Mouse (Mus musculus) embryonic facial prominence, embryonic 13.5 days (tissue): ENCODE measurements around the gene Slc16a7. TPM values are rescaled to one million over a fixed set of nuclear protein-coding genes. Genes with fewer than 3 reads are reported as not detected.

Experiments
- ATAC-seq: fragments of 200-750 bp; cut with Nextera tagmentation; 2 replicates; pipeline ENCODE4 v1.8.0; 2017; ENCODE audit warnings: low read depth; ENCODE audit not compliant: insufficient number of reproducible peaks, insufficient read depth, low FRiP score, low TSS enrichment
- H3K27ac ChIP-seq: fragments of 300-500 bp; sonication (generic); 2 replicates; pipeline ENCODE4 v1.5.1; 2015; ENCODE audit warnings: moderate library complexity, mild to moderate bottlenecking, inconsistent platforms
- H3K27me3 ChIP-seq: fragments of 300-500 bp; sonication (generic); 2 replicates; pipeline ENCODE4 v1.6.1; 2015; ENCODE audit warnings: mild to moderate bottlenecking, inconsistent platforms
- H3K36me3 ChIP-seq: fragments of 300-500 bp; sonication (generic); 2 replicates; pipeline ENCODE4 v1.6.1; 2015; ENCODE audit warnings: mild to moderate bottlenecking, inconsistent platforms
- H3K4me1 ChIP-seq: fragments of 300-500 bp; sonication (generic); 2 replicates; pipeline ENCODE4 v1.6.1; 2015; ENCODE audit warnings: inconsistent platforms
- H3K4me2 ChIP-seq: fragments of 300-500 bp; sonication (generic); 2 replicates; pipeline ENCODE4 v1.6.1; 2015; ENCODE audit warnings: moderate library complexity, mild to moderate bottlenecking, inconsistent platforms
- H3K4me3 ChIP-seq: fragments of 300-500 bp; sonication (generic); 2 replicates; pipeline ENCODE4 v1.5.1; 2015; ENCODE audit warnings: mild to moderate bottlenecking, inconsistent platforms
- H3K9ac ChIP-seq: fragments of 300-500 bp; sonication (generic); 2 replicates; pipeline ENCODE4 v1.6.1; 2015; ENCODE audit warnings: mild to moderate bottlenecking, inconsistent platforms
- H3K9me3 ChIP-seq: fragments of 300-500 bp; sonication (generic); 2 replicates; pipeline ENCODE4 v1.6.1; 2016; ENCODE audit warnings: inconsistent platforms
- WGBS: fragments of 180-500 bp; shearing (Covaris S2); methylation state at CpG from one replicate; pipeline ENCODE4 v1.1.7; 2015; ENCODE audit warnings: mixed read lengths; 5-methylcytosine and 5-hydroxymethylcytosine counted together
- polyA plus RNA-seq: library from polyadenylated mRNA; unstranded; fragments of >200 nt; fragmentation: Nextera tagmentation; extraction: Ambion mirVana; gene quantifications from 2 replicates; pipeline ENCODE4 v1.2.1, GENCODE M21; 2015

The Slc16a7 gene
- 7.1 and 7.7 TPM in 2 replicates for polyA plus RNA-seq

DNA sequence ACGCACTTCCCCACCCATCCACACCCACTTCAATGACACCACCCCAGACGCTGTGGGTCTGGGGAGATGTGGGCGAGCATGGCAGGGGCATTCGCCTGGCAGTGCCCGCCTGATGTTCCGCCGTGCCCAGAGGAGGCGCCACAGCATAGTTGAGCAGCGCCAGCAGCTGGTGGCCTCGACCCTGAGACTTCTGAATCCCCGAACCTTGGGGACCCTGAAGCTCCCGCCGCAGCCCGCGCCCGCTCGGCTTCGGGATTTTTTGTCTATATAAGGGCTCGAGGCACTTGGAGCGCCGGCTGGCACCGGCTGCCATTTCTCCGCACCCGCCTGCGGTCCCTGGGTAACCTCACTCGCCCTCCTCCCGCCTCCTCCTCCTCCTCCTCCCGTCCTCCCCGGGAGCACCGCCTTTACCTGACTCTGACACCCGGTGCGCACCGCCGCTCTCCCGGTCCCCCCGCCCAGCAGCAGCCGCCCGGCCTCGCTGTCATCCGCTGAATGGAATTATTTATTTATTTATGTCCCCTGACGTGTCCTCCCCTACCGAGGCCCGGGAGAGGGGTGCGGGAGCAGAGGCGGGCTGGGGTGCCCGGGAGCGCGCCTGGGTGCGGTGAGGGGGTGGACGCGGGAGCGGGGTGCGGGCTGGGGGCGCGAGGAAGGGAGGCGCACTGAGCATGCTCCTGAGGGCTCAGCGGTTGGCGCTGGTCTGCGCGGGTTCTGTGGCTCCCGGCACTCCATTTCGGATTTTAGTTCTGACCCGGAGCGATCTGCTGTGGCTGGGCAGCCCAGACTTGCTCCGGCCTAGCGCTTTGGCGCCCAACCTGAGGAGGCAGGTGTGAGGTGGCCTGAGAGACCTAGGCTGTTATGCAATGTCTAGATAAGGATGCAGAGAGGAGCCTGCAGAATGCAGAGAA lies at the start of gene Slc16a7:
Slc16a7 (minus strand) TSS at position 590 of the 911 bp plus-strand sequence.
- peak; percentile 90 for ATAC-seq
- Histone ChIP-seq H3K9ac (peak within 1 kb of the TSS; percentile 78), H3K4me1 (peaks cover 19% of the 10 kb centered on the region), H3K4me2 (peak within 1 kb of the TSS; percentile 91), H3K36me3 (no peaks in the 10 kb centered on the region), H3K4me3 (peak within 1 kb of the TSS; percentile 70), H3K27ac (peak within 1 kb of the TSS; percentile 28; the same call in 1 of the 2 replicates), H3K9me3 (no peaks in the 10 kb centered on the region), H3K27me3 (peaks cover 4% of the 10 kb centered on the region; the same call in 1 of the 2 replicates)
- under 1% methylated on average over 66 of the region's 67 CpGs for WGBS

DNA sequence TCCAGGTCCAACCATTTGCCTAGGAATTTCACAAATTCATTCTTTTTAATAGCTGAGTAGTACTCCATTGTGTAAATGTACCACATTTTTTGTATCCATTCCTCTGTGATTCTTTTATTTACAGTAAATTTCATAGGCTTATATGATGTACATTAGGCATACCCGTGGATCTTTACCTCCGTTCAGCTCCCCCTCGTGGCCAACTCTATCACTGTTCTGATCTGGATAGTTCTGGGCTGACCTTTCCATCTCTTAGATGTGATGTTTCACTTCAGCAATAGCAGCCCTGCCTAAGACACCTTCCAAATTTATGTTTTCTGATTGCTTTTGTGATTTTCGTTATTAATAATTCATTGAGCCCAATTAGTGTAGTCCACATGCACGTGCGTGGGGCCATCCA lies 29.5 kb upstream of the Slc16a7 start:
- Histone ChIP-seq H3K4me1 (no peaks in the 10 kb centered on the region), H3K9ac (no peak overlapping the region), H3K4me2 (no peak overlapping the region), H3K4me3 (no peak overlapping the region), H3K36me3 (no peaks in the 10 kb centered on the region), H3K27me3 (no peaks in the 10 kb centered on the region), H3K27ac (no peak overlapping the region), H3K9me3 (no peaks in the 10 kb centered on the region)
- no peak for ATAC-seq
- 75% methylated on average over 6 of the region's 6 CpGs for WGBS

DNA sequence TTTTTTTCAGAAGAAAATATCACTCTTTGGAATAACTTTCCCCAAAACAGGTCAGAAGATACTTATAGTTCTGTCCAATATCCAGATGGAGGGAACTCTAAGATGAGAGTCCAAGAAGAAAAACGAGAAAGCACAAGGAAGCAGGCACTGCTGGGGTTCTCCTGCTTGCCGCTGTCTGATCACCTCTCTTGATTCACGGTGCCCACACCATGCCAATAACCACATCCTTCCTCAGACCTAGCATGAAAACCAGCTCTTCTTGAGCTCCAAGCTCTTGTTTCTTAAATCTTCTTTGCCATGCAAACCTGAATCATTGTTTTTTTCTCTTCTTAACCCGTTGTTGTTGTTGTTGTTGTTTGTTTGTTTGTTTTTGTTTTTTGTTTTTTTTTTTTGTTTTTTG lies 10.5 kb upstream of the Slc16a7 start:
- no peak for ATAC-seq
- Histone ChIP-seq H3K27me3 (no peaks in the 10 kb centered on the region), H3K9ac (no peak overlapping the region), H3K4me3 (no peak overlapping the region), H3K36me3 (no peaks in the 10 kb centered on the region), H3K4me2 (no peak overlapping the region), H3K4me1 (no peaks in the 10 kb centered on the region), H3K27ac (no peak overlapping the region), H3K9me3 (no peaks in the 10 kb centered on the region)
- 90% methylated on average over 4 of the region's 4 CpGs for WGBS

DNA sequence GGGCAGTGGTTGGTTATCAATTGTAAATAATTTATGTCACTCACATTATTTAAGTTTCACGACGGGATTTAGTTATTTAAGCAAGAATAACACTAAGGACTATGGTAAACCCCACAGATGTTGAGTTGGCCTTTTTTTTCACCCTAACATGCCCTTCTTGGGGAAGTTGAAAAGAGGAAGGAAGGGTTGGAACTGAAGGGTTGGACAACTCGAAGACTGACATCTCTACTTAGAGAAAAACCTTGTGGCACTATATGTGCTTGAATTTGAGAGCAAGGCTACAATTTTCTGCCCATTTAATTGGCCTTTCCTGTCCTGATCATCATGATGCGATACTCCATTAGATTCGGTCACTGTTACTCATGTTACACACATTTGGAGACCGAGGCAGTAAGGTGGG lies 746 bp upstream of the Slc16a7 start:
- Histone ChIP-seq H3K36me3 (no peaks in the 10 kb centered on the region), H3K27me3 (peaks cover 3% of the 10 kb centered on the region; the same call in 1 of the 2 replicates), H3K4me3 (peak overlapping the region; percentile 70; the same call in 1 of the 2 replicates), H3K4me1 (peaks cover 19% of the 10 kb centered on the region), H3K9me3 (no peaks in the 10 kb centered on the region), H3K4me2 (peak overlapping the region; percentile 91), H3K9ac (no peak overlapping the region), H3K27ac (no peak overlapping the region)
- 83% methylated on average over 6 of the region's 6 CpGs for WGBS
- no peak for ATAC-seq

DNA sequence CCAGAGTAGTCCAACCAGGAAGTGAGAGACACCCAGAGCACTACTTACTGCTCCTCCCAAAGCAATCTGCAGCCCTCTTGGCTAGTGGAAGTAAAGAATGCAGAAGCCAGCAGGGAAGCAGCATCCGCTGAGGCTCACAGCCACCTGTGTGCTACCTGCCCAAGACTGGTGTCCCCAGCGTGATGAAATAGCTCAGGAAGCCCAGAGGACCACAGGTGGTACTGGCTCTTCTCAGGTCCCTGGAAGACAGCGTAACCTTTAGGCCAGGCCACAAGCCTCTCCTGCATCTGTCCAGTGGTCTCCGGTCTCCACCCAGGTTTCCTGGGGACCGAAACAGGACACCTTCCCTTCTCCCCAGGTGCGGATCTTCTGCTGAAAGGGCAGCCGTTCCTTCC lies 787 bp downstream of the Slc16a7 start:
- WGBS = 14% methylated on average over 7 of the region's 7 CpGs
- Histone ChIP-seq H3K27ac (peak overlapping the region; percentile 28; the same call in 1 of the 2 replicates), H3K4me3 (peak overlapping the region; percentile 70), H3K4me2 (peak overlapping the region; percentile 91), H3K9ac (peak overlapping the region; percentile 78), H3K27me3 (peaks cover 4% of the 10 kb centered on the region; the same call in 1 of the 2 replicates), H3K4me1 (peaks cover 19% of the 10 kb centered on the region), H3K36me3 (no peaks in the 10 kb centered on the region), H3K9me3 (no peaks in the 10 kb centered on the region)
- ATAC-seq = peak; percentile 22; the same call in 1 of the 2 replicates

DNA sequence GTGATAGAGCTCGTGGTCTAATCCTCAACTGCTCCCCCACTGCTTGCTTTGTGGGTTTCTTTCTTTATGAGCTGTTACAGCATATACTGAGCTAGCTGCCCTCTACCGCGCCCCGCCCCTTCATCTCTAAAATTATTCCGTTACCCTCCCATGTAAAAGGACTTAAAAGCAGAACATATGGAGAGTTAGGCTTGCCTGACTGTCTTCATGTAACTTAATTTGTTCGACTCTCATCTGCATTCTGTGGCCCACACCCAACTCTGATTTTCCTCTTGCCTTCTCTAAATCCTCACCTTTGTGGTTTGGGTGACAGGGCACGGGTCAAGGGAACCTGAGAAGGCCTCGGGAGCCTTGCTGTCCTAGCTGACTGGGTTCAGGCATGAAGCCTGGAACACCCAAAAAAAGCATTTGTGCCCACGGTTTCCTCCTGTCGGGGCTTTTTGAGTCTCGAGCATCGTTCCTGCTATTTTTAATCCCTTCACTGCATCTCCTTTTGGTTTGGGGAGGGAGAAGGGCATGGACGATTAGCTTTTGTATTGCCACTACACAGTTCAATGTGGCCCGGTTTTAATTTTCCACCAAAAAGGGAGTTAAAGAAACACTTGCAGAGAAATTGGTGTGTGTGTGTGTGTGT lies 1.4 kb downstream of the Slc16a7 start:
- no peak for ATAC-seq
- Histone ChIP-seq H3K4me3 (peak overlapping the region; percentile 70; the same call in 1 of the 2 replicates), H3K4me2 (peak overlapping the region; percentile 91)

DNA sequence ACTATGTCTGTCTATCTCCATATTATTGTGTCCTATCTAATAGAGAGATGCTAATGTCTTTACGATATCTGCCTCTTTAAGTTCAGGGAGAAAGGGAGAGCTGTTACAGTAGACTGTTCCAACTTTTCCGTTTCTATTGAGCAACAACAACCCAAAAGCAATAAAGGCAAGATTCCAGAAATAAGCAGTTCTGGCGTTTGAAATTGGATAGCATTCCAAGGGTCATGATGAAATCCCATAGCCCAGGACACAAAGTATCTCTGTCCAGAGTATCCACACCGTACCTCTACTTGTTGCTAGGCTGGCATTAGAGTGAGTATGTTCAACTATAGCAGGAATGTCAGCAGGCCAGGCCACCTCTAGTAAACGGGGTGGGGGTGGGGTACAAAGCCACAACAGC lies 13.7 kb downstream of the Slc16a7 start:
- no peak overlapping the region for H3K27ac ChIP-seq
- H3K9ac ChIP-seq = no peak overlapping the region
- no peak for ATAC-seq
- H3K4me2 ChIP-seq = no peak overlapping the region
- H3K4me3 ChIP-seq = no peak overlapping the region
- no peaks in the 10 kb centered on the region for H3K9me3 ChIP-seq
- no peaks in the 10 kb centered on the region for H3K4me1 ChIP-seq
- no peaks in the 10 kb centered on the region for H3K27me3 ChIP-seq
- no peaks in the 10 kb centered on the region for H3K36me3 ChIP-seq
- 67% methylated on average over 5 of the region's 5 CpGs for WGBS

More for the DNA sequence above, 1.4 kb downstream of the Slc16a7 start:
- H3K9me3 ChIP-seq = no peaks in the 10 kb centered on the region
- peaks cover 4% of the 10 kb centered on the region; the same call in 1 of the 2 replicates for H3K27me3 ChIP-seq
- WGBS = 23% methylated on average over 14 of the region's 14 CpGs
- no peak overlapping the region for H3K9ac ChIP-seq
- H3K36me3 ChIP-seq = no peaks in the 10 kb centered on the region
- peak overlapping the region; percentile 44; the same call in 1 of the 2 replicates for H3K27ac ChIP-seq
- H3K4me1 ChIP-seq = peaks cover 19% of the 10 kb centered on the region

DNA sequence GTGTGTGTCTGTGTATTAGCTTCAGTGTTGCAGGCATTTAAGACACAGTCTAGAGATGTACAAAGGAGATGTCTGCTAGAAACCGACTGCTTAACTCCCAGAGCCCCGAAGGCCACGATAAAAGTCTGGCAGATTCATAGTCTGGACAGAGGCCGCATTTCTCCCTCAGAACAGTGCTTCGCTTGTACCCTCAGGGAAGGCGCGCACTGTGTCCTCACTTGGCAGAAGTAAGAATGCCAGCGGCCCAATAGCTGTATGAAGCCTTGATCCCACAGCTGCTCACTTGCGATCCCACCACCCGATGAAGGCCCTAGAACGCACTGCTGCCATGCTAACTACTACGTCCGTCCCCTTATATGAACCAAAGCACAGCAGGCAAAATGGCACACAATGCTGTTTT lies 16.6 kb downstream of the Slc16a7 start:
- Histone ChIP-seq H3K4me2 (no peak overlapping the region), H3K4me3 (no peak overlapping the region), H3K9me3 (no peaks in the 10 kb centered on the region), H3K27me3 (no peaks in the 10 kb centered on the region), H3K4me1 (no peaks in the 10 kb centered on the region), H3K9ac (no peak overlapping the region), H3K36me3 (no peaks in the 10 kb centered on the region), H3K27ac (no peak overlapping the region)
- WGBS = 89% methylated on average over 13 of the region's 13 CpGs
- no peak for ATAC-seq

DNA sequence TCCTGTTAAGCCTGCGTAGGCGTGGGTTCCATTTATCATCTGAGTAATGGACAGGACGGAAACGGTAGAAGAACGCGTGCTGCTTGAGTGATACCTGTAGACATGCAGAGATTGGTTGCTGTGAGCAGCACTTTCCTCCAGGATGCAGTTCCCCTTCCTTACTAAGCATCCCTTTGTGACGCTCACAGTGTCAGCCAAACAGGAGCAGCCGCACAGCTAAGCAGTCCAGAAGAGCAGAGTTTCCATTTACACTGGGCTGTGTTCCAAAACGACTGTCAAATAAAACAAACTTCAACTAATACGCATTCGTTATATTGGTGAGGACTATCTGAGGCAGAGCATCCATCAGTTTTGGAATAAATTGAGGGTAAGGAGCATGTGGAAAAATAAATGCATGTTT lies 17.8 kb downstream of the Slc16a7 start:
- no peaks in the 10 kb centered on the region for H3K9me3 ChIP-seq
- H3K4me1 ChIP-seq = no peaks in the 10 kb centered on the region
- H3K27ac ChIP-seq = no peak overlapping the region
- H3K4me2 ChIP-seq = no peak overlapping the region
- no peak overlapping the region for H3K9ac ChIP-seq
- no peaks in the 10 kb centered on the region for H3K27me3 ChIP-seq
- 76% methylated on average over 11 of the region's 11 CpGs for WGBS
- H3K36me3 ChIP-seq = no peaks in the 10 kb centered on the region
- no peak for ATAC-seq
- no peak overlapping the region for H3K4me3 ChIP-seq

DNA sequence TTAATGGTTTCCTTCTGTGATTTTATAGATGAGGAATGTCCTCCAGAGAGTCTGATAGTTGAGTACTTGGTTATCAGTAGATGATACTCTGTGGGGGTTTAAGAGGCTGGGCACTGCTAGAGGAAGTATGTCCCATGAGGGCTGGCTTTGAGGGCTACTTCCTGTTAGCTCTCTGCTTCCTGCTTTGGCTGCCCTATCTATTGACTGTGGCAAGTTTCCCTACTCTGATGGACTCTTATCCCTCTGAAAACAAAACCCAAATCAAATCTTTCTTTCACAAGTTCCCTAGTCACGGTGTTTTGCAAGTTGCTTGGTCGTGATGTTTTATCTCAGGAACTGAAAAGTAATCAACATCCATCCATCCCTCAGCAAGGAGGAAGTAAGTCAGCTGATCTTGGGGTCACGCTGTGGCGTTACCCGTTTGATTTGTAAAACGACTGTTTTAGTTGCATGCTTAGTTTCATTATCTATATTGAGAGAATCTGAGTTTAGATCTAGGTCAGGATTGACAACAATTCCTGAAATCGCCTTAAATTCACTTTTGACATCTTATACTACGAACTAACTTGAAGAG lies 19.1 kb downstream of the Slc16a7 start:
- no peak for ATAC-seq
- no peaks in the 10 kb centered on the region for H3K36me3 ChIP-seq
- no peak overlapping the region for H3K4me2 ChIP-seq
- no peaks in the 10 kb centered on the region for H3K9me3 ChIP-seq
- H3K4me1 ChIP-seq = no peaks in the 10 kb centered on the region
- no peaks in the 10 kb centered on the region for H3K27me3 ChIP-seq
- H3K9ac ChIP-seq = no peak overlapping the region
- 77% methylated on average over 8 of the region's 8 CpGs for WGBS
- H3K27ac ChIP-seq = no peak overlapping the region
- no peak overlapping the region for H3K4me3 ChIP-seq

DNA sequence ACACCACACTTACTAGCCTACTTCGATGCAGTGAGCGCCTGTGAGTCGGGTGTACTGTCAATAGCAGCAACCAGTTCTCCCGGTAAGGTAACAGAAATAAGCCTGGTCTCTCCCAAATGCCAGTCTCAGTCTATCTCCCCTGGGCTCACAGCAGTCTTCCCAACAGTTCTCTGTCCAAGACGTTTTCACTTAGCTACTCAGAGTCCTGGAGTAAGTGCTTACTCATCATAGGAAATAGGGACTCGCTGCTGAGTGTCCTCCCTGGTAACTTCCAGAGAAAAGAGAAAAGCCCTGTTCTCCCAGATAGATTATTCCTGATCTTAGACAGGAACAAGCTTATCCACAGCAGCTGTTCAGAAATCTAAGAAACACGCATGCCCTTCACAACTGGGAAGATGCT lies 30.8 kb downstream of the Slc16a7 start:
- no peak overlapping the region for H3K9ac ChIP-seq
- H3K27me3 ChIP-seq = no peaks in the 10 kb centered on the region
- peaks cover 5% of the 10 kb centered on the region; the same call in 1 of the 2 replicates for H3K4me1 ChIP-seq
- no peak overlapping the region for H3K4me2 ChIP-seq
- WGBS = 85% methylated on average over 7 of the region's 7 CpGs
- no peak overlapping the region for H3K27ac ChIP-seq
- H3K9me3 ChIP-seq = no peaks in the 10 kb centered on the region
- no peak for ATAC-seq
- H3K4me3 ChIP-seq = no peak overlapping the region
- H3K36me3 ChIP-seq = no peaks in the 10 kb centered on the region
